Mouse (Mus musculus) hindbrain, embryonic 13.5 days (tissue): ENCODE measurements around the gene Nyx. TPM values are rescaled to one million over a fixed set of nuclear protein-coding genes. Genes with fewer than 3 reads are reported as not detected.

Experiments used
- polyA plus RNA-seq: library from polyadenylated mRNA; unstranded; fragments of >200 nt; fragmentation: Nextera tagmentation; extraction: Ambion mirVana; gene quantifications from 2 replicates; pipeline ENCODE4 v1.2.1, GENCODE M21; 2015

Nyx gene
- polyA plus RNA-seq, 1 experiment from 2014 or later = 0.18 TPM

Other genes with a start within 250 kb of the Nyx start
- gene Ddx3x, start 185.1 kb upstream of the Nyx start, polyA plus RNA-seq = 120 and 125 TPM in 2 replicates
- gene Gpr34, start 166.0 kb downstream of the Nyx start, polyA plus RNA-seq = 2.6 and 4.6 TPM in 2 replicates
- 0.65 and 0.79 TPM in 2 replicates for gene Gpr82, start 195.3 kb downstream of the Nyx start, polyA plus RNA-seq